Mouse (Mus musculus): ENCODE measurements around the gene Tysnd1. TPM values are rescaled to one million over a fixed set of nuclear protein-coding genes. Genes with fewer than 3 reads are reported as not detected.

Tysnd1 gene
- polyA plus RNA-seq, 1 experiment from 2014 or later: 18.3 TPM

DNA sequence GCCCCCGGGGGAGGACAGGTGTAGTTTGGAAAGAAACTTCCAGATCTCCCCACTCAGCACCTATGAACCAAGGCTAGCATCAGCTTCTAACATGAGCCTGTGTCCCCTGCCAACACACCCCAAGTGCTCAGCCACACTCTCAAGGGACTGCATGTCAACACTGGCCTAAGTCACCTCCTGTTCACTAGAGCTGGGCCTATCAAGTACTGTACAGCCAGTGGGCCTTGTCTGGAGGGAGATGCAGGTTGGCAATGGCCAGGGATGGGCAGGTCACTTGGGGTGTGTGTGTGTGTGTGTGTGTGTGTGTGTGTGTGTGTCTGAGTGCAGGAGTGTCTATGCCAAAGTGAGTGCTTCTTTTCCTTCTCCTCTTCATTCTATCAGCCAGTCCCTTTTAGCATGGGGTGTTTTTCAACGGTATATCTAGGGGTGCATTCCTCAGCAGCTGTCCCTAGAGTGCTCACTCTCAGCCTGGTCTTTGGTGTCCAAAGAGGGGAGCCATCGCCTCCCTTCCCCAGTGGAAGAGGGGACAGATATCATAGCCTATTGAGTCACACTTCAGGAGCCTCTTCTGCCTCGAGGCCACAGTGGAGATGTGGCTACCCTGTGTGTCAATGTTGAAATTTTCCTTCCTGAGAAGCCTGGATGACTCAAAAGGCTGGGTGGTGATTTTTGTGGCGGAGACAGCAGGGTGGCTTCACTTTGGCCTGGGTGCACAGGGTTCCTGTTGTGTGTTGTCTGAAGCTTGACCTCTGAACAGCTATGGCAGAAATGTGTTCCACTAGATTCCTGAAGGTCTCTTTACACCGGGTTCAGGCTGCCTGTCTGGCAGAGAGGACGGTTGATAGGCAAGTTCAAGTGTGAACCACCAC lies 20.9 kb downstream of the Tysnd1 start:
- Histone ChIP-seq H3K27me3 (replicated peaks; ENCODE audit: insufficient read depth, low read length) (no peaks in the 10 kb centered on the region), H3K4me3 (ENCODE audit: low read depth, low read length) (no peak overlapping the region), H3K4me1 (ENCODE audit: insufficient read depth, low read depth, low read length) (peaks cover 2% of the 10 kb centered on the region; the same call in 1 of the 2 replicates), H3K9ac (replicated peaks; ENCODE audit: low read depth) (no peak overlapping the region), H3K36me3 (ENCODE audit: insufficient read depth, low read length) (no peaks in the 10 kb centered on the region), H3K27ac (ENCODE audit: low read length) (peak overlapping the region; percentile 26; the same call in 1 of the 2 replicates), H3K9me3 (ENCODE audit: low read length) (no peaks in the 10 kb centered on the region), H3K4me2 (replicated peaks; ENCODE audit: low read depth, low read length) (peak overlapping the region; percentile 83)
- DNase-seq (ENCODE audit: low spot score): peak; percentile 40
- 0 out of 2 replicates have a peak, but pooled peaks have one; percentile 8 for ATAC-seq
- WGBS: 64% methylated on average over 7 of the region's 7 CpGs
- no peak for TF ChIP-seq EP300 (IDR thresholded peaks at IDR 0.05)
- TF ChIP-seq CTCF (IDR thresholded peaks at IDR 0.05): no peak

DNA sequence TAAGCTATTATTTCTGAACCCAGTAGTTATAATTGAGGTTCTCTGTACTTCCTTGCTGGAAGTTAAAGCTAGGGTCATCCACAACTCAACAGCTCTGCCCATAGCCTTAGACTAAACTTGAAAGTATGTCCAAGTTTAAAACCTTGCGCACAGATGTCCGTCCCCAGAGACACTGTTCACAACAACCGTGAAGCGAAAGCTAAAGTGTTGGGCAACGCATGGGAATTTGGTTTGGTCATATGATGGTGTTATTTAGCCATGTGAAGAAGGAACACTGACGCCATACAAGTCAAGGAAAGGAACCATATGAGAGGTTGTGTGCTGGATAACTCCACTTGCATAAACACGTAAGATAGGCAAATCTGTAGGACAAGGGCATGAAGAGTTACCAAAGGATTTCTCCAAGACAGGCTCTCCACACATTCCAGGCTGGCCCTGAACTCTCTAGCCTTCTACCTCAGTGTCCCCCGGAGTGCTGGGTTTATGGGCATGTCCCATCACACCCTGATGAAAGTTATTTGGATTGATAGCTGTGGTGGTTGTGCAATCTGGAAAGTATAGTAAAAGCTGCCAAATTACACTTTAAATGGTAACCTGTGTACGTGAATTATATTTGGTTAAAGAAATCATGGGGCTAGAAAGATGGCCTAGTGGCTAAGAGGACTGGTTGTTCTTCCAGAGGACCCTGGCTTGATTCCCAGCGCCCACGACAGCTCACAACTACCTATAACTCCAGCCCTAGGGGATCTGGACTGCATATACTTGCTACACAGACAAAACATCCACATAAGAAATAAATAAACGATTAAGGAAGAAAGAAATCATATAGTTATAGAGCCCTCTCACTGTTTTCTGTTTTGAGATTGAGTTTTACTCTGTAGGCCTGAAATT lies 22.3 kb downstream of the Tysnd1 start:
- Histone ChIP-seq H3K27ac (ENCODE audit: low read length) (no peak overlapping the region), H3K4me2 (replicated peaks; ENCODE audit: low read depth, low read length) (no peak overlapping the region), H3K9me3 (ENCODE audit: low read length) (no peaks in the 10 kb centered on the region), H3K9ac (replicated peaks; ENCODE audit: low read depth) (no peak overlapping the region), H3K27me3 (replicated peaks; ENCODE audit: insufficient read depth, low read length) (no peaks in the 10 kb centered on the region), H3K4me1 (ENCODE audit: insufficient read depth, low read depth, low read length) (peaks cover 2% of the 10 kb centered on the region; the same call in 1 of the 2 replicates), H3K4me3 (ENCODE audit: low read depth, low read length) (no peak overlapping the region), H3K36me3 (ENCODE audit: insufficient read depth, low read length) (no peaks in the 10 kb centered on the region)
- 85% methylated on average over 12 of the region's 12 CpGs for WGBS
- ATAC-seq (no peak), DNase-seq (ENCODE audit: low spot score) (no peak)
- TF ChIP-seq EP300 (IDR thresholded peaks at IDR 0.05) (no peak), CTCF (IDR thresholded peaks at IDR 0.05) (no peak)

DNA sequence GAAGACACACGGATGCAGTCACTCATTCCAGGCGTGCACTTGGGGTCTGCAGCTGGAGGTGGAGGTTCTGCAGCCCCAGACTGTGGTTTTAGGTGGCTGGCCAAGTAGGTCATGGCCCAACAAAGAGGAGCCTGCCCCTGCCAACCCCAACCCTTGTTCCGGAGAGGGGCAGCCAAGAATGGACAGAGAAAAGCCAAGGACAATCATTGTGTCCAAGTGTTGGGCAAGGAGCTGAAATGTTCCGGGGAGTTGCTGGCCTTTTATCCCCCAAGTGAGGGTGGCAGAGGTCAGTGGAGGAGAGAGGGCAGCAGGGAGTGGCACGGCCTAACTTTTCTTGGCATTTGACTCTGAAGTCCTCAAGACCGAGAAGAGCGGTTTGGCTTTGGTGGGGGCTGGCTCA lies 25.0 kb downstream of the Tysnd1 start:
- no peaks in the 10 kb centered on the region for H3K9me3 ChIP-seq (ENCODE audit: low read length)
- H3K27ac ChIP-seq (ENCODE audit: low read length): no peak overlapping the region
- H3K9ac ChIP-seq (replicated peaks; ENCODE audit: low read depth): no peak overlapping the region
- H3K4me2 ChIP-seq (replicated peaks; ENCODE audit: low read depth, low read length): no peak overlapping the region
- WGBS: 81% methylated on average over 7 of the region's 7 CpGs
- H3K36me3 ChIP-seq (ENCODE audit: insufficient read depth, low read length): no peaks in the 10 kb centered on the region
- TF ChIP-seq EP300 (IDR thresholded peaks at IDR 0.05): no peak
- H3K4me1 ChIP-seq (ENCODE audit: insufficient read depth, low read depth, low read length): peaks cover 2% of the 10 kb centered on the region; the same call in 1 of the 2 replicates
- ATAC-seq: no peak
- H3K27me3 ChIP-seq (replicated peaks; ENCODE audit: insufficient read depth, low read length): no peaks in the 10 kb centered on the region
- no peak for DNase-seq (ENCODE audit: low spot score)
- no peak overlapping the region for H3K4me3 ChIP-seq (ENCODE audit: low read depth, low read length)

- Histone ChIP-seq H3K27ac (ENCODE audit: low read length) (no peak overlapping the region), H3K36me3 (ENCODE audit: insufficient read depth, low read length) (no peaks in the 10 kb centered on the region), H3K27me3 (replicated peaks; ENCODE audit: insufficient read depth, low read length) (no peaks in the 10 kb centered on the region), H3K9me3 (ENCODE audit: low read length) (no peaks in the 10 kb centered on the region), H3K4me1 (ENCODE audit: insufficient read depth, low read depth, low read length) (no peaks in the 10 kb centered on the region), H3K9ac (replicated peaks; ENCODE audit: low read depth) (no peak overlapping the region), H3K4me2 (replicated peaks; ENCODE audit: low read depth, low read length) (no peak overlapping the region), H3K4me3 (ENCODE audit: low read depth, low read length) (no peak overlapping the region)
- WGBS: 74% methylated on average over 3 of the region's 3 CpGs
- no peak for ATAC-seq
- TF ChIP-seq EP300 (IDR thresholded peaks at IDR 0.05) (no peak), CTCF (IDR thresholded peaks at IDR 0.05) (no peak)
- no peak for DNase-seq (ENCODE audit: low spot score)
Observed at GRCm38 (mm10) chr10:61722215-61722614, 26.9 kb downstream of the Tysnd1 start.

GRCm38 (mm10) chr10:61723271-61723670 lies 28.0 kb downstream of the Tysnd1 start:
- H3K9ac ChIP-seq (replicated peaks; ENCODE audit: low read depth): no peak overlapping the region
- H3K4me2 ChIP-seq (replicated peaks; ENCODE audit: low read depth, low read length): no peak overlapping the region
- no peak for DNase-seq (ENCODE audit: low spot score)
- no peaks in the 10 kb centered on the region for H3K27me3 ChIP-seq (replicated peaks; ENCODE audit: insufficient read depth, low read length)
- no peak for TF ChIP-seq EP300 (IDR thresholded peaks at IDR 0.05)
- no peak overlapping the region for H3K27ac ChIP-seq (ENCODE audit: low read length)
- H3K4me3 ChIP-seq (ENCODE audit: low read depth, low read length): no peak overlapping the region
- no peaks in the 10 kb centered on the region for H3K36me3 ChIP-seq (ENCODE audit: insufficient read depth, low read length)
- H3K9me3 ChIP-seq (ENCODE audit: low read length): no peaks in the 10 kb centered on the region
- no peaks in the 10 kb centered on the region for H3K4me1 ChIP-seq (ENCODE audit: insufficient read depth, low read depth, low read length)
- peak; percentile 60 for ATAC-seq
- WGBS: 49% methylated on average over 6 of the region's 6 CpGs

GRCm38 (mm10) chr10:61729181-61729580 lies 33.9 kb downstream of the Tysnd1 start:
- no peaks in the 10 kb centered on the region for H3K4me1 ChIP-seq (ENCODE audit: insufficient read depth, low read depth, low read length)
- no peak overlapping the region for H3K9ac ChIP-seq (replicated peaks; ENCODE audit: low read depth)
- H3K4me2 ChIP-seq (replicated peaks; ENCODE audit: low read depth, low read length): no peak overlapping the region
- no peak overlapping the region for H3K4me3 ChIP-seq (ENCODE audit: low read depth, low read length)
- H3K27ac ChIP-seq (ENCODE audit: low read length): no peak overlapping the region
- ATAC-seq: no peak
- TF ChIP-seq CTCF (IDR thresholded peaks at IDR 0.05) (no peak), EP300 (IDR thresholded peaks at IDR 0.05) (no peak)
- no peaks in the 10 kb centered on the region for H3K27me3 ChIP-seq (replicated peaks; ENCODE audit: insufficient read depth, low read length)
- DNase-seq (ENCODE audit: low spot score): no peak
- WGBS: 73% methylated on average over 11 of the region's 11 CpGs
- H3K36me3 ChIP-seq (ENCODE audit: insufficient read depth, low read length): 0 out of 2 replicates have a peak, but pooled peaks cover 4% of the 10 kb centered on the region
- no peaks in the 10 kb centered on the region for H3K9me3 ChIP-seq (ENCODE audit: low read length)
